Mouse (Mus musculus) brain, embryonic 14.5 days (tissue): ENCODE measurements around the gene Mgrn1. TPM values are rescaled to one million over a fixed set of nuclear protein-coding genes. Genes with fewer than 3 reads are reported as not detected.
A peak's percentile ranks its signal among the peaks of the same experiment; 100 is the strongest.

Experiments
- DNase-seq: peaks from one replicate; pipeline ENCODE4 v3.0.0-alpha.2; 2011; ENCODE audit warnings: low read depth
- CTCF ChIP-seq: fragments of 200-500 bp; IDR thresholded peaks from 2 replicates; pipeline ENCODE4 v1.5.1; 2012; ENCODE audit warnings: inconsistent platforms, mild to moderate bottlenecking, moderate library complexity, borderline replicate concordance; ENCODE audit not compliant: insufficient read depth, insufficient read length; ENCODE audit errors: extremely low read depth
- POLR2A ChIP-seq: fragments of 200-500 bp; IDR thresholded peaks from 2 replicates; pipeline ENCODE4 v1.6.1; 2012; ENCODE audit warnings: mild to moderate bottlenecking, inconsistent platforms, borderline replicate concordance; ENCODE audit not compliant: poor library complexity, insufficient read depth, insufficient read length, severe bottlenecking; ENCODE audit errors: extremely low read depth
- polyA plus RNA-seq: library from polyadenylated mRNA; depleted of rRNA; stranded (reverse); fragments of >200 nt; gene quantifications from 2 replicates; pipeline ENCODE4 v1.2.3, GENCODE M21; 2012; rRNA removed

The Mgrn1 gene
- polyA plus RNA-seq, result 152 and 169 TPM in 2 replicates

- DNase-seq, result peak; percentile 97
- TF ChIP-seq CTCF, result no peak
- TF ChIP-seq POLR2A, result peak; percentile 89
Observed at GRCm38 (mm10) chr16:4885760-4886689, at the start of gene Mgrn1. Mgrn1 (plus strand) TSS chr16:4886249.

GRCm38 (mm10) chr16:4837631-4838030, 48.4 kb upstream of the Mgrn1 start:
- DNase-seq, result no peak
- TF ChIP-seq POLR2A, result no peak
- no peak for TF ChIP-seq CTCF

- DNase-seq, result no peak
- TF ChIP-seq POLR2A, result no peak
- no peak for TF ChIP-seq CTCF
Observed at GRCm38 (mm10) chr16:4839552-4839951, 46.5 kb upstream of the Mgrn1 start.

- TF ChIP-seq POLR2A, result no peak
- DNase-seq, result no peak
Observed at GRCm38 (mm10) chr16:4840231-4840630, 45.8 kb upstream of the Mgrn1 start.

GRCm38 (mm10) chr16:4847041-4847440, 39.0 kb upstream of the Mgrn1 start:
- no peak for DNase-seq
- no peak for TF ChIP-seq CTCF
- TF ChIP-seq POLR2A, result no peak

GRCm38 (mm10) chr16:4848090-4848489, 38.0 kb upstream of the Mgrn1 start:
- no peak for DNase-seq
- TF ChIP-seq CTCF, result no peak
- TF ChIP-seq POLR2A, result no peak

DNA sequence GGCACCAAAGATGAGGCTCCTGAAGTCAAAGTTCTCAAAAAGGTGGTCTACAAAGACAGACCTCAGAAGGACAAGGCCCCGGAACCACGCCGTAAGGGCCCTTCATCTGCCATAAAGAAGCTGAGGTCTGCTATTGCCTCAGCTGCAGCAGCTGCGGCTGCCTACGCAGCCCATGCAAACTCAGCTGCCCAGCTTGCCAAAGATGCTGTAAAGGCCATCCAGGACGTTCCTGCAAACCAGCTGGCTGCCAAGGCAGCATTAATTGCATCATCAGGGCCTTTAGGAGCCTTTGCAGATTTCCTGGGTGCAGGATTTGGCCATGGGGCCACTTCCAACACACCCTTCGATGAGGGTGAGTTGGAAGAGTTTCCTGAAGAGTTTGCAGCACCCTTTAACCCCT, 35.7 kb upstream of the Mgrn1 start:
- TF ChIP-seq POLR2A (no peak), CTCF (no peak)
- no peak for DNase-seq

DNA sequence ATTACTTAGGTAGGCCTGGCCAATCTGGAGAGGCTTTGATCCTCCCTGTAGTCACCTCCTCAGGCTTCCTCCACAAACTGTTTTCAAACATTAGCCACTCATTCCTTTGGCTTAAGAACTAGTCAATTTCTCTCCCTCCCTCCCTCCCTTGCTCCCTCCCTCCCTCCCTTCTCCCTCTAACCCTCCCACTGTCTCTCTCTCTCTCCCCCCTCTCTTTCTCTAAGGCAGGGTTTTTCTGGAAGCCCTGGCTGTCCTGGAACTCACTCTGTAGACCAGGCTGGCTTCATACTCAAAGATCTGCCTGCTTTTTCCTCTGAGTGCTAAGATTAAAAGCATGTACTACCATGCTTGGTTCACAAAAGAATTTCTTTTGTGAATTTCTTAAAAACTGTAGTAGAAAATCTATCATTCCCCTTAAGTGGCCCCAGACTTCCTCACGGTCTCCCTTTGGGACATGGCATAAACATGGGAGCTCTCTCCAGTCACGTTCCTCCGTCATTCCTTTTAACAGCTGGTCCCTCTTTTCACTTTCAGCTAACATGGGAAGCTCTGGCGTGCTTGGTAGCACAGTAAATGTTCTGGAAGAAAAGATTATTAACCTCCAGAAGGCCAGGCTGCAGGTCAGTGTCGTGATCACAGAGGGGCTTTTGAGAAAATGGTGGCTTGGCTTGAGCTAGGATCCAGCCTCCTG, 35.0 kb upstream of the Mgrn1 start:
- TF ChIP-seq POLR2A (no peak), CTCF (no peak)
- DNase-seq, result no peak

DNA sequence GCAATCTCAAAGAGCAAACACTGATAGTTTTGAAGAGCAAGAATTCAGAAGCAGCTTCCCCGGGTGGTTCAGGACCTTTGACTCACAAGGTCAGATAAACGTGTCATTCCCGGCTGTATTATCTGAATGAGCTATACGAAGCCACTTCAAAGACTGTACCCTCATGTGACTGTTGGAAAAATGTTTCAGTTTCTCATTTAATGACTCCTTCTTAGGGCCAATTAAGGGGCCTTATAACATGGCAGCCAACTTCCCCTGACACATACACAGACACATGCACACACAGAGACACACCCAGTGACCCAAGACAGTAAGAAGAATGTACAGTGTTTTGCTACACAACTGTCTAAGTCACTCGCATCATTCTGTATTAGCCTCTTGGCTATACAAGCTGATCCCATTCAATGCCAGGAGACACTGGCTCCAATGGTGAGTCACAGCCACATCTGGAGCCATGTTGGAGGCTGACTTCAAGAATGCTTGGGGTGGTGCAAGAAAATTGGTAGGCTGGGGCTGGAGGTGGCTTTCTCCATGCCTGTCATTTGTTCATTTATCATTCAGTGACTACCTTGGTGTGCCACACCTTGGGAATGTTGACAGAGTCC, 30.9 kb upstream of the Mgrn1 start:
- TF ChIP-seq POLR2A (no peak), CTCF (no peak)
- DNase-seq, result no peak

DNA sequence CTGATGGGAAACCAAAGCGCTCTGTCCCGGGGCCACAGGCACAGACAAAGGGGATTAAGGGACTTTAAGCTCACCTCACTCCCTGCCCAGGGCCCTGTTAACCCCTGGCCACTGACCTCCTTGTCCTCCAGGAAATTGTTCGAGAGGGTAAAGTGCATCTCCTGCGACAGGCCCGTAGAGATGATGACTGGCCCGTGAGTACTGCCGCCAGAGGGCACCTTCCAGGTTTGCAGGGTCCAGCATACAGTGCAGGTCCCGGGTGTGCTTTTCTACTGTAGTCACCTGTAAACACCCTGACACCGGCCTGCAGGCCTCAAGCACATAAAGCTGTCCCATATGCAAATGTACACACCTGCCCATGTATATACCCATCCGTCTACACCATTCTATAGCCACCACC, 24.7 kb upstream of the Mgrn1 start:
- peak; percentile 12 for DNase-seq
- peak; percentile 42 for TF ChIP-seq CTCF
- no peak for TF ChIP-seq POLR2A

- DNase-seq, result peak; percentile 56
- TF ChIP-seq CTCF (peak; percentile 65), POLR2A (no peak)
Observed at GRCm38 (mm10) chr16:4862863-4863483, 23.1 kb upstream of the Mgrn1 start.
